Mouse (Mus musculus) left cerebral cortex, postnatal 10 days (tissue): ENCODE measurements at regions not wholly inside any gene's neighbourhood (a gene's known extent, or its start where the extent isn't known, plus 50 kb on each side); places are given as distances from the start of the nearest gene placed in this dataset.

Experiments used
- DNase-seq, 2 experiments: peaks; one replicate each; pipeline ENCODE4 v3.0.0; 2021 to 2022; ENCODE audit warnings: low spot score in 2 of 2, mixed read lengths in 1 of 2; ENCODE audit errors: extremely low spot score in 1 of 2
- intact Hi-C: fragments of 180-260 bp; cut with DNase I; formaldehyde crosslinking; loops from one replicate; pipeline ENCODE4 v1.15.1; 2025

- intact Hi-C loops: no loop called here
- no peak for DNase-seq
Observed at GRCm38 (mm10) chr4:105956516-105956915, 166.8 kb downstream of the Gm12728 start.

GRCm38 (mm10) chr4:105958331-105958730 is 168.7 kb downstream of the Gm12728 start:
- intact Hi-C loops: no loop called here
- DNase-seq: no peak

- DNase-seq: no peak
- intact Hi-C loops: no loop called here
Observed at GRCm38 (mm10) chr4:105961686-105962360, 172.2 kb downstream of the Gm12728 start.

- no peak for DNase-seq
- intact Hi-C loops: no loop called here
Observed at GRCm38 (mm10) chr4:105962542-105962941, 172.9 kb downstream of the Gm12728 start.

- DNase-seq: no peak
- intact Hi-C loops: no loop called here
Observed at GRCm38 (mm10) chr4:105968324-105968723, 178.7 kb downstream of the Gm12728 start.

- no peak for DNase-seq
- intact Hi-C loops: no loop called here
Observed at GRCm38 (mm10) chr4:105969628-105970027, 180.0 kb downstream of the Gm12728 start.

- DNase-seq: no peak
Observed at GRCm38 (mm10) chr4:105970056-105970455, 180.4 kb downstream of the Gm12728 start.

GRCm38 (mm10) chr4:105972736-105973135 is 183.1 kb downstream of the Gm12728 start:
- intact Hi-C loops: no loop called here
- DNase-seq: no peak

More at GRCm38 (mm10) chr4:105970056-105970455, 180.4 kb downstream of the Gm12728 start:
- intact Hi-C loops: no loop called here

GRCm38 (mm10) chr4:105973769-105974397 is 184.2 kb downstream of the Gm12728 start:
- DNase-seq: no peak
- intact Hi-C loops: no loop called here

- DNase-seq: no peak
- intact Hi-C loops: no loop called here
Observed at GRCm38 (mm10) chr4:105974948-105975347, 185.3 kb downstream of the Gm12728 start.

GRCm38 (mm10) chr4:105979048-105979447 is 189.4 kb downstream of the Gm12728 start:
- intact Hi-C loops: no loop called here

GRCm38 (mm10) chr4:105983018-105983417 is 193.3 kb downstream of the Gm12728 start:
- intact Hi-C loops: no loop called here
- no peak for DNase-seq

More at GRCm38 (mm10) chr4:105979048-105979447, 189.4 kb downstream of the Gm12728 start:
- no peak for DNase-seq

- intact Hi-C loops: no loop called here
- DNase-seq: peak in 1 of 2 experiments; percentile 39
Observed at GRCm38 (mm10) chr4:105987963-105988602, 198.4 kb downstream of the Gm12728 start.

GRCm38 (mm10) chr4:105992581-105993127 is 203.0 kb downstream of the Gm12728 start:
- intact Hi-C loops: no loop called here
- no peak for DNase-seq

- DNase-seq: no peak
- intact Hi-C loops: no loop called here
Observed at GRCm38 (mm10) chr4:105994390-105994798, 204.7 kb downstream of the Gm12728 start.

- intact Hi-C loops: no loop called here
- no peak for DNase-seq
Observed at GRCm38 (mm10) chr4:105996060-105996459, 206.4 kb downstream of the Gm12728 start.

- intact Hi-C loops: no loop called here
- peak in 1 of 2 experiments; percentile 25 for DNase-seq
Observed at GRCm38 (mm10) chr4:105996893-105997630, 207.4 kb downstream of the Gm12728 start.

- intact Hi-C loops: no loop called here
- no peak for DNase-seq
Observed at GRCm38 (mm10) chr4:106002516-106002915, 212.8 kb downstream of the Gm12728 start.

- DNase-seq: no peak
- intact Hi-C loops: no loop called here
Observed at GRCm38 (mm10) chr4:106005936-106006335, 216.3 kb downstream of the Gm12728 start.
